Mouse (Mus musculus) limb, embryonic 14.5 days (tissue): ENCODE results near the gene Slc16a8. TPM values are rescaled to one million over a fixed set of nuclear protein-coding genes. Genes with fewer than 3 reads are reported as not detected.

Experiments used
- ATAC-seq: fragments of 200-750 bp; cut with Nextera tagmentation; 2 replicates; pipeline ENCODE4 v1.8.0; 2017; ENCODE audit warnings: low read depth, moderate number of reproducible peaks, moderate TSS enrichment; ENCODE audit not compliant: low FRiP score
- DNase-seq: peaks from one replicate; pipeline ENCODE4 v3.0.0-alpha.2; 2015; ENCODE audit warnings: low spot score
- H3K27ac ChIP-seq: fragments of 300-500 bp; sonication (generic); replicated peaks from 2 replicates; pipeline ENCODE4 v1.5.1; 2014; ENCODE audit warnings: low read depth, mild to moderate bottlenecking, low read length, moderate library complexity, mixed read lengths
- H3K27me3 ChIP-seq: fragments of 300-500 bp; sonication (generic); 2 replicates; pipeline ENCODE4 v1.6.1; 2014; ENCODE audit warnings: low read length, mixed read lengths; ENCODE audit not compliant: control insufficient read depth, insufficient read depth
- H3K36me3 ChIP-seq: fragments of 300-500 bp; sonication (generic); 2 replicates; pipeline ENCODE4 v1.6.1; 2014; ENCODE audit warnings: mild to moderate bottlenecking, low read length, moderate library complexity, mixed read lengths; ENCODE audit not compliant: control insufficient read depth, insufficient read depth
- H3K4me1 ChIP-seq: fragments of 300-500 bp; sonication (generic); 2 replicates; pipeline ENCODE4 v1.6.1; 2014; ENCODE audit warnings: antibody characterized with exemption, low read length, mixed read lengths; ENCODE audit not compliant: control insufficient read depth, insufficient read depth
- H3K4me2 ChIP-seq: fragments of 300-500 bp; sonication (generic); replicated peaks from 2 replicates; pipeline ENCODE4 v1.6.1; 2014; ENCODE audit warnings: low read depth, mild to moderate bottlenecking, low read length, moderate library complexity; ENCODE audit not compliant: severe bottlenecking
- H3K4me3 ChIP-seq: fragments of 300-500 bp; sonication (generic); replicated peaks from 2 replicates; pipeline ENCODE4 v1.5.1; 2014; ENCODE audit warnings: low read length
- H3K9ac ChIP-seq: fragments of 300-500 bp; sonication (generic); 2 replicates; pipeline ENCODE4 v1.6.1; 2014; ENCODE audit warnings: mild to moderate bottlenecking, low read depth, low read length, moderate library complexity; ENCODE audit not compliant: severe bottlenecking
- H3K9me3 ChIP-seq: fragments of 300-500 bp; sonication (generic); 2 replicates; pipeline ENCODE4 v1.6.1; 2016; ENCODE audit warnings: low read length; ENCODE audit not compliant: control insufficient read depth
- POLR2A ChIP-seq: fragments of 200-500 bp; IDR thresholded peaks from 2 replicates; pipeline ENCODE4 v1.8.0; 2012; ENCODE audit warnings: inconsistent platforms, mild to moderate bottlenecking, moderate library complexity, borderline replicate concordance; ENCODE audit not compliant: insufficient read depth, insufficient read length; ENCODE audit errors: extremely low read depth
- WGBS: fragments of 180-500 bp; shearing (Covaris S2); extraction: QIAGEN DNeasy Blood & Tissue Kit; methylation state at CpG from one replicate; pipeline ENCODE4 v1.1.7; 2014; 5-methylcytosine and 5-hydroxymethylcytosine counted together
- polyA plus RNA-seq, 2 experiments: library from polyadenylated mRNA; depleted of rRNA in 1 of 2; stranded (reverse) in 1 of 2; unstranded in 1 of 2; fragments of >200 nt; fragmentation: Nextera tagmentation in 1 of 2; extraction: Ambion mirVana in 1 of 2; gene quantifications; 2 replicates each; pipeline versions ENCODE4 v1.2.1 to v1.2.3; 2012 to 2014

The Slc16a8 gene
- polyA plus RNA-seq (2012; rRNA removed), result 0.16 and 0.35 TPM in 2 replicates
- 0.51 and 0.66 TPM in 2 replicates for polyA plus RNA-seq (2014; fragmentation: Nextera tagmentation; extraction: Ambion mirVana)

GRCm38 (mm10) chr15:79254661-79255060 is at the start of gene Slc16a8:
Slc16a8 (minus strand) TSS chr15:79254761.
- TF ChIP-seq POLR2A, result no peak
- Histone ChIP-seq H3K27me3 (peaks cover 37% of the 10 kb centered on the region), H3K27ac (no peak within 1 kb of the TSS), H3K9me3 (no peaks in the 10 kb centered on the region), H3K4me2 (no peak within 1 kb of the TSS), H3K4me3 (no peak within 1 kb of the TSS), H3K9ac (no peak within 1 kb of the TSS), H3K36me3 (peaks cover under 1% of the 10 kb centered on the region; the same call in 1 of the 2 replicates), H3K4me1 (peaks cover 10% of the 10 kb centered on the region)
- no peak for ATAC-seq
- 31% methylated on average over 3 of the region's 3 CpGs for WGBS
- DNase-seq, result no peak

GRCm38 (mm10) chr15:79303725-79304124 is 49.2 kb upstream of the Slc16a8 start:
- 84% methylated on average over 8 of the region's 8 CpGs for WGBS
- Histone ChIP-seq H3K36me3 (peaks cover 9% of the 10 kb centered on the region; the same call in 1 of the 2 replicates), H3K27me3 (no peaks in the 10 kb centered on the region), H3K27ac (no peak overlapping the region), H3K4me1 (no peaks in the 10 kb centered on the region), H3K9ac (no peak overlapping the region), H3K9me3 (no peaks in the 10 kb centered on the region), H3K4me2 (no peak overlapping the region), H3K4me3 (no peak overlapping the region)
- TF ChIP-seq POLR2A, result no peak
- ATAC-seq, result no peak
- DNase-seq, result no peak

- Histone ChIP-seq H3K4me1 (no peaks in the 10 kb centered on the region), H3K9me3 (no peaks in the 10 kb centered on the region), H3K4me2 (no peak overlapping the region), H3K36me3 (0 out of 2 replicates have a peak, but pooled peaks cover 5% of the 10 kb centered on the region), H3K9ac (no peak overlapping the region), H3K27ac (no peak overlapping the region), H3K27me3 (no peaks in the 10 kb centered on the region), H3K4me3 (no peak overlapping the region)
- ATAC-seq (no peak), DNase-seq (no peak)
- TF ChIP-seq POLR2A, result no peak
- 74% methylated on average over 2 of the region's 2 CpGs for WGBS
Measured at GRCm38 (mm10) chr15:79299563-79300155, 45.1 kb upstream of the Slc16a8 start.

DNA sequence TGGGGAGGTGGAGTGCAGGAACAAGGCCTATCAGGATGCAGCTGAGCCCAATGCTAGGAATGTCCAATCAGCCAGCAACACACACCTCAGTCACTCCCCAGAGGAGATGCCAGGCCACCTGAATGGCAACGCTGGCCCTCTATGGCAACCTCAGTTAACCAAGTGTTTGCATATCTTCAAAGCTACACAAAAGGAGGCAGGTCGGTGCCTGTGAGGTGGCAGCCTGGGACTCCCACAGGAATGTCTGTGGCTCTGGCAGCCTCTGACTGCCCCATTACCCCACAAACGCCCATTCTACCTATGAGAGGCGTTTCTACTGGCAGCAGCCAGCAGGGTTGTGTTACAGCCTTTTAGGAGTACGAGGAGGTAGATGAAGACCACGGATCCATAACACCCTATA is 44.0 kb upstream of the Slc16a8 start:
- H3K27ac ChIP-seq, result no peak overlapping the region
- DNase-seq (no peak), ATAC-seq (no peak)
- 0 out of 2 replicates have a peak, but pooled peaks cover 5% of the 10 kb centered on the region for H3K36me3 ChIP-seq
- no peak overlapping the region for H3K4me2 ChIP-seq
- 82% methylated on average over 6 of the region's 6 CpGs for WGBS
- H3K4me3 ChIP-seq, result no peak overlapping the region
- no peaks in the 10 kb centered on the region for H3K27me3 ChIP-seq
- H3K9ac ChIP-seq, result no peak overlapping the region
- no peaks in the 10 kb centered on the region for H3K9me3 ChIP-seq
- no peaks in the 10 kb centered on the region for H3K4me1 ChIP-seq
- TF ChIP-seq POLR2A, result no peak

- Histone ChIP-seq H3K9me3 (no peaks in the 10 kb centered on the region), H3K27ac (no peak overlapping the region), H3K9ac (no peak overlapping the region), H3K27me3 (no peaks in the 10 kb centered on the region), H3K4me3 (no peak overlapping the region), H3K4me2 (no peak overlapping the region), H3K4me1 (no peaks in the 10 kb centered on the region), H3K36me3 (0 out of 2 replicates have a peak, but pooled peaks cover 4% of the 10 kb centered on the region)
- ATAC-seq (no peak), DNase-seq (no peak)
- no peak for TF ChIP-seq POLR2A
- WGBS, result 84% methylated on average over 9 of the region's 9 CpGs
Measured at GRCm38 (mm10) chr15:79292779-79293178, 38.2 kb upstream of the Slc16a8 start.
